Mouse (Mus musculus) frontal cortex, postnatal 14 days (tissue): ENCODE results near the gene Prkg2.

Source experiments
- DNase-seq, 2 experiments: peaks; one replicate each; pipeline ENCODE4 v3.0.0; 2022; ENCODE audit warnings: low spot score in 2 of 2

Prkg2 gene

GRCm38 (mm10) chr5:98900926-98901325 lies 136.2 kb downstream of the Prkg2 start:
- DNase-seq: no peak

GRCm38 (mm10) chr5:98897946-98898345 lies 139.2 kb downstream of the Prkg2 start:
- no peak for DNase-seq

GRCm38 (mm10) chr5:98894281-98894680 lies 142.9 kb downstream of the Prkg2 start:
- DNase-seq: no peak

GRCm38 (mm10) chr5:98890544-98891050 lies 146.6 kb downstream of the Prkg2 start:
- DNase-seq: no peak

- DNase-seq: no peak
Measured at GRCm38 (mm10) chr5:98882096-98882495, 155.1 kb downstream of the Prkg2 start.
